Mouse (Mus musculus): ENCODE results near the gene Plekha5. TPM values are rescaled to one million over a fixed set of nuclear protein-coding genes. Genes with fewer than 3 reads are reported as not detected.
A peak's percentile ranks its signal among the peaks of the same experiment; 100 is the strongest.

Gene Plekha5
- polyA plus RNA-seq, 1 experiment, result 56.6 TPM

DNA sequence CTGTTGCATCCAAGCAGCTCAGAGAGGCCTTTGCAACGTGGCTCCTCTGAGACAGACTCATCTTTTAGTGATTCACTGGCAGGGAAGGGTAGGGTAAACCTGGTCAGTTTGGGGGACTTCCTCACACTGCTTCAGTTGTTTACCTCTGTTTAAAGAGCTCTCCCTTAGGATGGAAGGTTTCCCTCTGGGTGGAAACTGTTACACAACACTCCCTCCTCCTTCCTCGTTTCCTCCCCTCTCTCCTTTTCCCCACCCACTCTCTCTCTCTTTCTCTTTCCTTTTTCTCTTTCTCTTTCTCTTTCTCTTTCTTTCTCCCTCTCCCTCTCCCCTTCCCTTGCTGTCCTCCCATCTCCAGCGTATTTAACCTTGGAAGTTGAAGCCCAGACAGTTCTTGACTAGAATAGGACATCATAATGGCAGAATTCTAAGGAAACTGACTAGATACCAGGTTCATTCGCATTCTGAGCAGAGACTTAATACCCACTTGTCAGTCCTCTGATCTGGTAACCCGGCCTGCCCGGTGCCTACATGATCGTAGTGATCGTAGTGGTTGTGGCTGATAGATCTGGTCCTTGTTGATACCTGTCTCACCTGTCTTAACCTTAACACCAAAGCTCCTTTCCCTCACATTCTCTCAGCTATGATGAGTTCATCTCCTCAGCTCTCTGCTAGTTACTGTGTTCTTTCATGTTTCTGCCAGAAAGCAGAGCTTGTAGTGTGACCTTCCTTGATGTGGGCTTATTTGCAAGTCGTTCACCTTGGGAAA is 137.5 kb downstream of the Plekha5 start:
- Histone ChIP-seq H3K27ac (ENCODE audit: control insufficient read depth, insufficient read depth, low read depth, low read length) (peak overlapping the region; percentile 67), H3K4me3 (ENCODE audit: control insufficient read depth, low read depth, low read length) (peak overlapping the region; percentile 56), H3K27me3 (ENCODE audit: control insufficient read depth, insufficient read depth, low read length) (no peaks in the 10 kb centered on the region), H3K36me3 (ENCODE audit: control insufficient read depth, insufficient read depth, low read length) (no peaks in the 10 kb centered on the region), H3K4me1 (ENCODE audit: control insufficient read depth, insufficient read depth, low read length) (no peaks in the 10 kb centered on the region)
- no peak for TF ChIP-seq POLR2A (IDR thresholded peaks at IDR 0.05; ENCODE audit: control insufficient read depth, low read depth, low read length)
- no peak for TF ChIP-seq CTCF (IDR thresholded peaks at IDR 0.05; ENCODE audit: control insufficient read depth, insufficient read depth, insufficient replicate concordance, low read depth, low read length)

GRCm38 (mm10) chr6:140561917-140562590 is 138.2 kb downstream of the Plekha5 start:
- Histone ChIP-seq H3K4me1 (ENCODE audit: control insufficient read depth, insufficient read depth, low read length) (no peaks in the 10 kb centered on the region), H3K36me3 (ENCODE audit: control insufficient read depth, insufficient read depth, low read length) (no peaks in the 10 kb centered on the region), H3K27me3 (ENCODE audit: control insufficient read depth, insufficient read depth, low read length) (no peaks in the 10 kb centered on the region), H3K27ac (ENCODE audit: control insufficient read depth, insufficient read depth, low read depth, low read length) (peak overlapping the region; percentile 67; the same call in 1 of the 2 replicates), H3K4me3 (ENCODE audit: control insufficient read depth, low read depth, low read length) (peak overlapping the region; percentile 56)
- no peak for TF ChIP-seq CTCF (IDR thresholded peaks at IDR 0.05; ENCODE audit: control insufficient read depth, insufficient read depth, insufficient replicate concordance, low read depth, low read length)
- TF ChIP-seq POLR2A (IDR thresholded peaks at IDR 0.05; ENCODE audit: control insufficient read depth, low read depth, low read length), result no peak

- no peak overlapping the region for H3K4me3 ChIP-seq (ENCODE audit: control insufficient read depth, low read depth, low read length)
- no peaks in the 10 kb centered on the region for H3K4me1 ChIP-seq (ENCODE audit: control insufficient read depth, insufficient read depth, low read length)
- H3K27me3 ChIP-seq (ENCODE audit: control insufficient read depth, insufficient read depth, low read length), result no peaks in the 10 kb centered on the region
- H3K36me3 ChIP-seq (ENCODE audit: control insufficient read depth, insufficient read depth, low read length), result peaks cover 3% of the 10 kb centered on the region
- no peak overlapping the region for H3K27ac ChIP-seq (ENCODE audit: control insufficient read depth, insufficient read depth, low read depth, low read length)
- TF ChIP-seq CTCF (IDR thresholded peaks at IDR 0.05; ENCODE audit: control insufficient read depth, insufficient read depth, insufficient replicate concordance, low read depth, low read length) (no peak), POLR2A (IDR thresholded peaks at IDR 0.05; ENCODE audit: control insufficient read depth, low read depth, low read length) (no peak)
These were observed 143.3 kb downstream of the Plekha5 start for GRCm38 (mm10) chr6:140567199-140567598.

GRCm38 (mm10) chr6:140567897-140568296 is 144.0 kb downstream of the Plekha5 start:
- H3K36me3 ChIP-seq (ENCODE audit: control insufficient read depth, insufficient read depth, low read length), result peaks cover 3% of the 10 kb centered on the region
- no peak for TF ChIP-seq CTCF (IDR thresholded peaks at IDR 0.05; ENCODE audit: control insufficient read depth, insufficient read depth, insufficient replicate concordance, low read depth, low read length)
- no peak for TF ChIP-seq POLR2A (IDR thresholded peaks at IDR 0.05; ENCODE audit: control insufficient read depth, low read depth, low read length)

GRCm38 (mm10) chr6:140570152-140570551 is 146.3 kb downstream of the Plekha5 start:
- TF ChIP-seq POLR2A (IDR thresholded peaks at IDR 0.05; ENCODE audit: control insufficient read depth, low read depth, low read length) (no peak), CTCF (IDR thresholded peaks at IDR 0.05; ENCODE audit: control insufficient read depth, insufficient read depth, insufficient replicate concordance, low read depth, low read length) (no peak)
- H3K36me3 ChIP-seq (ENCODE audit: control insufficient read depth, insufficient read depth, low read length), result peaks cover 3% of the 10 kb centered on the region
- H3K4me1 ChIP-seq (ENCODE audit: control insufficient read depth, insufficient read depth, low read length), result no peaks in the 10 kb centered on the region
- no peak overlapping the region for H3K4me3 ChIP-seq (ENCODE audit: control insufficient read depth, low read depth, low read length)
- no peak overlapping the region for H3K27ac ChIP-seq (ENCODE audit: control insufficient read depth, insufficient read depth, low read depth, low read length)
- H3K27me3 ChIP-seq (ENCODE audit: control insufficient read depth, insufficient read depth, low read length), result no peaks in the 10 kb centered on the region

More at GRCm38 (mm10) chr6:140567897-140568296, 144.0 kb downstream of the Plekha5 start:
- no peak overlapping the region for H3K27ac ChIP-seq (ENCODE audit: control insufficient read depth, insufficient read depth, low read depth, low read length)
- no peaks in the 10 kb centered on the region for H3K4me1 ChIP-seq (ENCODE audit: control insufficient read depth, insufficient read depth, low read length)
- no peaks in the 10 kb centered on the region for H3K27me3 ChIP-seq (ENCODE audit: control insufficient read depth, insufficient read depth, low read length)
- H3K4me3 ChIP-seq (ENCODE audit: control insufficient read depth, low read depth, low read length), result no peak overlapping the region

- H3K27me3 ChIP-seq (ENCODE audit: control insufficient read depth, insufficient read depth, low read length), result no peaks in the 10 kb centered on the region
- TF ChIP-seq POLR2A (IDR thresholded peaks at IDR 0.05; ENCODE audit: control insufficient read depth, low read depth, low read length), result no peak
- TF ChIP-seq CTCF (IDR thresholded peaks at IDR 0.05; ENCODE audit: control insufficient read depth, insufficient read depth, insufficient replicate concordance, low read depth, low read length), result no peak
- no peak overlapping the region for H3K4me3 ChIP-seq (ENCODE audit: control insufficient read depth, low read depth, low read length)
- H3K4me1 ChIP-seq (ENCODE audit: control insufficient read depth, insufficient read depth, low read length), result no peaks in the 10 kb centered on the region
- H3K27ac ChIP-seq (ENCODE audit: control insufficient read depth, insufficient read depth, low read depth, low read length), result no peak overlapping the region
- H3K36me3 ChIP-seq (ENCODE audit: control insufficient read depth, insufficient read depth, low read length), result peaks cover 1% of the 10 kb centered on the region
These were observed 151.1 kb downstream of the Plekha5 start for GRCm38 (mm10) chr6:140574943-140575342.

DNA sequence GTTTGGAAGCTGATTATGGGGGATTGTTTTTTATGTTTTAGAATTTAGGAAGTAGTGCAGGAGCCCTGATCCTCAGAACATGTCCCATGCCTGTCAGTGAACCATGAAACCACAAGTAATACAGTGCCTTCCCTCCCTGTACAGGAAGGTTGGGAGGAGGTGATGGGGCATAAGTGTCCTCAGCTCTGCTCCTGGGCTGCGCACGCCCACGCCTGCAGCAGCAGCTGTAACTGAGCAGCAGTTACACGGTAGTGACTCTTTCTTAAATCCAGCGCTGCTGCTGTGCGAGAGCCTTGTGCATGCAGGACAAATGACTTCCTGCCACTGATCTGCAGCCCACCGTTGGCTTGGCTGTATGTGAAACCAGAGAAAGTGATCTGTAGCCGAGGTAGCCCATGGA is 152.3 kb downstream of the Plekha5 start:
- Histone ChIP-seq H3K4me1 (ENCODE audit: control insufficient read depth, insufficient read depth, low read length) (no peaks in the 10 kb centered on the region), H3K36me3 (ENCODE audit: control insufficient read depth, insufficient read depth, low read length) (peaks cover 1% of the 10 kb centered on the region)

More for the DNA sequence above, 152.3 kb downstream of the Plekha5 start:
- H3K4me3 ChIP-seq (ENCODE audit: control insufficient read depth, low read depth, low read length), result no peak overlapping the region
- H3K27me3 ChIP-seq (ENCODE audit: control insufficient read depth, insufficient read depth, low read length), result no peaks in the 10 kb centered on the region
- no peak overlapping the region for H3K27ac ChIP-seq (ENCODE audit: control insufficient read depth, insufficient read depth, low read depth, low read length)
- TF ChIP-seq POLR2A (IDR thresholded peaks at IDR 0.05; ENCODE audit: control insufficient read depth, low read depth, low read length), result no peak
- TF ChIP-seq CTCF (IDR thresholded peaks at IDR 0.05; ENCODE audit: control insufficient read depth, insufficient read depth, insufficient replicate concordance, low read depth, low read length), result no peak

Data from testis, adult 2 months (tissue).